Mouse (Mus musculus) thymus, postnatal 14 days (tissue): Measurements from ENCODE around the gene Fndc9.

Source experiments
- DNase-seq: peaks from one replicate; pipeline ENCODE4 v3.0.0; 2021

The Fndc9 gene

DNA sequence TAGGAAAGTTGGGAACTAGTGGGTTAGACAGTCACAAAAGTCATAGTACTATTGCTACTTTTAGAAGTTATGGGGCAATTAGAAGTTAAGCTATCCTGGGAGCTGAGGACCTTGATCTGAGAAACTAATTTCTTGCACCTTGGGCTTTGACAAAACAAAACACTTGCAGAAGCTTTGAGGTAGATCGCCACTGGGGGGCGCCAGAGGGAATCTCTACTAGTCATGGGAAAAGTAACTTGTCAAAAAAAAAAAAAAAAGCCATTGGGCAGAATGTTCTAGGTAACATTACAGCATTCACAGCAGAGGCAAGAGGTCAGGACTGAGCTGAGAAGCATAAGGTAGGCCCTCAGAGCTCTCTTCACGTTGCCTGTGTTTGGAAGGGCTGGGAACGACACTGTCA lies 1.6 kb downstream of the Fndc9 start:
- peak; percentile 83 for DNase-seq

DNA sequence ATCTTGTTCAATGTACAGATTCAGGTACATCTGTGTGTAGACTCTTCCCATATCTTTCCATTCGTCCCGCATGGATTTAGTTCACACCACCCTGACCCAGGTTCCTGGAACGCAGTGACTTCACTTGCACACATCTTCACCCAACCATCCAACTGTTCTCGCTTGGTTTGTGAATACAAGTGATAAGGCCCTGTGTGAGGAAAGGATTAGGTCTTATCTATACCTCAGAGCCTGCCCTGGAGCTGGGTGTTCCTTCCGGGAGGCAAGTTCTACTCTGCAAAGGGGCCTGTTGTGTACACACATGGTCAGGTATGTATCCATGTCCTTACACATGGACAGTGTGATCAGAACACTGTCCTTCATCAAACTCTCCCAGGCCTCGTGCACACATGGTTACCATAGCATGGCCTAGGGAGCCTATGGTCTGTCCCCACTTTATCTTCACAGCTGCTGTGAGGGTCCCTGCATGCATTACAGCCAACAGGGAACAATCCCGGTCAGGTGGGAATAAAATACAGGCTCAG lies 5.9 kb downstream of the Fndc9 start:
- no peak for DNase-seq

DNA sequence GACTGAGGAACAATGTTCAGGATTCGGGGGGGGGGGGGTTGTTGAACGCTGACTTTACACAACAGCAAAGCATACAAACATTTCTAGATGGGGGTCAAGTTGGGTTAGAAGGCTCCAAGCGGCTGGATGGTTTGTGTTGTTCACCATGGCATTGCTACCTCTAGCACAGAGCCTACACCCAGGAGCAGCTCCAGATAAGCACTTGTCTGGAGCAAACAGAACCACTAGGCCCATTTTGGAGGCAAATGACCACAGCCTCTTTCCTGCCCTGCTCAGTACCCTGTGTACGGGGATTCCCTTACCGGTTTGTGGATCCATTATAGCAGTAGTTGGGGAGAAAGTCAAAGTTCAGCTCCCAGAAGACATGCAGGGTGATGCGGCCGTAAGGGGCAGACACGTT lies 6.7 kb downstream of the Fndc9 start:
- no peak for DNase-seq

DNA sequence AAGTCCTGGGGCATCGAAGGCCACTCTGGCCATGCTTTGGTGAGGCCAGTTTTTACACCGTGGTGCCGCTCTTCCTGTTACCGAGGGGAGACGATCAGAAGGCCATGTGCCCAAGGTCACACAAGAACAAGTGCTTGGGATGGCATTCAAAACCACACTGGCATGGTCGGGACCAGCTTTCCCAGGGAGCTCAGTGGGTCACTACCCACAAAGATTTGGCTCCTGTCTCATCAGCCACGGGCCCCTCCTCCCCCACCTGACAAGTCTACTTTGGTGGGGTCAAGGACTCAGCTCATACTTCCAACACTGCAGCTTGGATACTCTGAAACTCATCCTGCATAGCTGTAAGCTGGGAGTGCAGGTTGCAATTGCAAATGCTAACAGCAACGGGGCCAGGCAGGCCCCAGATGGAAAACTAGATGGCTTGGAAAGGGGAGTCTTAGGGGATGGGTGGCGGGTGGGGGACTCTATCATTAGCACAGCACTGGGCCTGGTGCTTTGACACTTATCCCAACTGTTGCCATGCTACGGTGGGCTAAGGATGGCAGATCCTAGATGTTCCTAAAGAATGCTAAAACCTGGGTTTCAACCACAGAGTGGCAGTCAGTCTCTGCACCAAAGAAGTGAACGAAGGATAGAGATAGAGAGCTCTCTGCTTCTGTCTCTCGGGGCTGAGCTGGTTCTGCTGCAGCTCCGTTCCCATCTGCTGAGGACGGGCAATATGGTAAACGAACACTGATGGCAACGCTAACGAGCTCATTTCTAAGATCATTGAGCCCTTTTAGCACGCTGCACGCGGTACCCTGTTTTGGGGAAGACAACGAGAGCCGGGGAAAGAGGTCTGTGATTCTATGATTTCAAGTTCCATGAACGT lies 9.6 kb downstream of the Fndc9 start:
- DNase-seq: no peak

- no peak for DNase-seq
These were observed 10.6 kb downstream of the Fndc9 start for GRCm38 (mm10) chr11:46245926-46246325.

DNA sequence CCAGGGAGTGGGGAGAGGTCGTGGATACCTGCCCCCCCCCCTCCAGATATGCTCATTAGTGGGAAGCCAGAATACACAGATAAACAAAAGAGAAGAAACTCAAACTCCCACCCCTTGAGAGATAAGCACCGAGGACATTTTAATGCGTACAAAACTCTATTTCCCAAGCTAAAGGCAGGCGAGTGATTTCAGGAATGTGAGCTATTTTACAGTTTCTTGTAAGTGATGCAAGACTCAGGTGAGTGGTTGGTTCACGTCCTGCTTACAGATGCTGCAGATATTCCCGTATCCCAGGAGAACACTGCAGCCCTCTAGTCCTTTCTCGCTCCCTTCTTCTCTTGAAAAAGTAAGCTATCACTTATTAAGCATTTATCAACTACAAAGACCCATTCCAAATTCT lies 11.1 kb downstream of the Fndc9 start:
- no peak for DNase-seq

DNA sequence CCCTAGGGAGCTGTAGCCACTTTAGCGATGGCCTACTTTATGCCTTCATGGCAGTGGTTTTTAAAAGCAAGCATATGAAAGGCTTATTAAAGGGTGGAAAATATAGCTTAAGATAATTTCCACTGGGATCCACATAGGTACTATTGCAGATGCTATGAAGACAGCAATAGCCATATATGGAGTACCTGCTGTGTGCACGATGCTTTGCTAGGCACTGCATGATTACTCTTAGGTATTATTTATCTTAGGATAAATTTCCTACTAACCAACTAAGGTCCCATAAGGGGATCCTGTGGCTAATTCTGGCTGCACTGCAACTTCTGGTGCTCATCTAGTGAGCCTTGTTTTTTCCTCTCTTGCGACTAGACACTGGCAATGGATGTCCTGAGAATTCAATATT lies 13.0 kb downstream of the Fndc9 start:
- no peak for DNase-seq

DNA sequence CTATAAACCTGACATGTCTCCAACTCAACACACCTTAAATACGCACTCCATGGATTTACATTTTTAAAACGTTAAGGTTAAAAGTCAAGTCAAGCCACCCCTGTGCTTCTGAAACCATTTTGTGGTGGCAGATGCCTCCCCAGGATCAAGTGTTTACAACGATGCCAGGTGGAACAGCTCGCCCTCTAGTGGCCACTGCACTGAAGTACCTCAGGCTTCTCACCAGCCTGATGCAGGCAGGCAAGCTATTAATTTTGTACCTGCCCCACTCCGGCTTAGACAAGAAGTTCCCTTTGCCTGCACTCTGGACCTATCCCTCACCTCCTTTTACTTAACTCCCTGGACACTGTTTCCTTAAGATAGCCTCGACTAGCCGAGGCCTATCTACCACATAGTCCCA lies 16.7 kb downstream of the Fndc9 start:
- peak; percentile 70 for DNase-seq

DNA sequence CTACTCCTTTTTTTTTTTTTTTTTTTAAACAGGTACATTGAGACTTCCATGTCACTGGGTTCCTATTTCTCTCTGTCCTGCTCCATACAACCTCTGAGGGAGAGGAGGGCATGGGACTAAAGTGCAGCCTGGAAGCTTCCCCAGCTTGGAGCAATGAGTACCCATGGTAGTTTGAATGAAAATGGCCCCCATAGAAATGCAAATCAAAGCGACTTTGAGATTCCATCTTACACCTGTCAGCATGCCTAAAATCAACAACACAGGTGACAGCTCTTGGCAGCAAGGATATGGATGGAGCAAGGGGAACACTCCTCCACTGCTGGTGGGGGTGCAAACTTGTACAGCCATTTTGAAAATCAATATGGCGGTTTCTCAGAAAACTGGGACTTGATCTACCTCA lies 20.0 kb downstream of the Fndc9 start:
- DNase-seq: no peak

DNA sequence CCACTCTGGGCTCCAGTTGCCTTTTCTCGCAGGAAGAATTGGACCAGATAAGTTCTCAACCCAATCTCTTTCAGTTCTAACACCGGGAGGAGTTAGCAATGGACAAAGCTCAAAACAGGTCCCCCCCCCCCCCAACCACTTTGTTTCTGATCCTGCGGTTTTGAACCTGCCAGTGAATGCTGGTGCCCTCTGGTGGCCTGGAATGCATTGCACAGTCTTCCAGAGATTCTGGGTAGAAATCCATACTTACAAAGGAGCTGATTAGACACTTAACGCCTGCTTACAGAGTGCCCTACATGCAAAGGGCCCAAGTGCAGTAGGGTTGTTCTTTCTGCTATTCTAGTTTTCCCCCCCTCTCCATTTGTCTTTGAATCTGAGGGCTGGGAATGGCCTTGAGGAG lies 22.9 kb downstream of the Fndc9 start:
- peak; percentile 28 for DNase-seq

GRCm38 (mm10) chr11:46258749-46259148 lies 23.4 kb downstream of the Fndc9 start:
- DNase-seq: no peak

GRCm38 (mm10) chr11:46262854-46263253 lies 27.5 kb downstream of the Fndc9 start:
- no peak for DNase-seq

- DNase-seq: no peak
These were observed 28.0 kb downstream of the Fndc9 start for GRCm38 (mm10) chr11:46263291-46263690.

GRCm38 (mm10) chr11:46264584-46264983 lies 29.3 kb downstream of the Fndc9 start:
- no peak for DNase-seq

DNA sequence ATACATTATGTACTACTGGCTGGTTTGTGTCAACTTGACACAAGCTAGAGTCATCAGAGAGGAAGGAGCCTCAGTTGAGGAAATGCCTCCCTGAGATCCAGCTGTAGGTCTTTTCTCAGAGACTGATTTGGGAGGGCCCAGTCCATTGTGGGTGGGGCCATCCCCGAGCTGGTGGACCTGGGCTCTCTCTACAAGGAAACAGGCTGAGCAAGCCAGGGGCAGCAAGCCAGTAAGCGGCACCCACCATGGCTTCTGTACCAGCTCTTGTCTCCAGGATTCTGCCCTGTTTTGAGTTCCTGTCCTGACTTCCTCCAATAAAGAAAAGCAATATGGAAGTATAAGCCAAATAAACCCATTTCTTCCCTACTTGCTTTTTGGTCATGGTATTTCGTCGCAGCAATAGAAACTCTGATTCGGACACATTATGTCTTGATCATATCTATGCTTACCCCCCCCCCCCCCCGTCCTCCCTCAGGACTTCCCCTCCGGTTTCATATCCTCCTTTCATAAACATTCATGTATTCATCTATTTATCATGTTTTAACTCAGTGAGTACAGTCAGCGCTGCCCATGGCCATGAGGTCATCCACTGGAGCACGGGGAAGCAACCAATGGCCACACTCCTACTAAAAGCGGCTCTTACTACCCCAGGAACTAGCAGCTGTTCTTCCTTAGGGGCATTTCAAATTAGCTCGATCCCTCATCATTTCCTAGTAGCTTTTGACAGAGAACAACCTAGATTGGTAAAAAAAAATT lies 29.9 kb downstream of the Fndc9 start:
- DNase-seq: no peak

DNA sequence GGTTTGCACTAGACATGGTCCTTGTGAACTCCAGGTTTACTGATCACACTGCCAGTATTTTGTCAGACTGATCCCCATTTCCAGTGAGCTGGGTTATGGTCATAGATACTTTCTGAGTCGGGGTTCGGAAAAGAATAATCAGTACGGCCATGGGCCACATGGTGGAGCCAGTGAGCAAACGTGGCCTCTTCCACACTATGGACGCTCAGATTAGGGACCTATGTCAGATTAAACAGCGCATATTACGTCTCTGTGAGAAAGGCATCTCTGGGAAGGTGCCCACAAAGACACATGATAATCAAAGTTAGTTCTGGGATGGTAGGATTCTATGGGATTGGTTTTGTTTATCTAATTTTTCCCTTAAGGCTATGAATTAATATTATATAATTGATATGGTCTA lies 33.7 kb downstream of the Fndc9 start:
- peak; percentile 70 for DNase-seq

- no peak for DNase-seq
These were observed 34.1 kb downstream of the Fndc9 start for GRCm38 (mm10) chr11:46269391-46269790.

DNA sequence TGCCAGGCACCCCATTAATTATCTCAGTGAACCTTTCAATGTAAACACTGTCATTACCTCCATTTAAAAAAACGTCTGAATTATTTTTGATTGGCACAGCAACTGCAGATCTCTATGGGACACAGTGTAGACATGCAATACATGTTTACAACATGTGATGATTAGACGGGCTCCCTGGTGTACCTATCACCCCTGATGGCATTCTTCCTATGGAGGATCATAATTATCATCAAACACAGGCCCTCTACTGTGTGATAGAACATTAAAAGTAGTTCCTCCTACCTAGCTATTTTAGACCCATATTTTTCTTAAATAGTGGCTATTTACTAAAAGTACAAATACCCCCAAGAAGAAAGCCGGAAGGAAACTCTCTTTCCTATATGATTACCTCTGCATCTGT lies 34.6 kb downstream of the Fndc9 start:
- no peak for DNase-seq

DNA sequence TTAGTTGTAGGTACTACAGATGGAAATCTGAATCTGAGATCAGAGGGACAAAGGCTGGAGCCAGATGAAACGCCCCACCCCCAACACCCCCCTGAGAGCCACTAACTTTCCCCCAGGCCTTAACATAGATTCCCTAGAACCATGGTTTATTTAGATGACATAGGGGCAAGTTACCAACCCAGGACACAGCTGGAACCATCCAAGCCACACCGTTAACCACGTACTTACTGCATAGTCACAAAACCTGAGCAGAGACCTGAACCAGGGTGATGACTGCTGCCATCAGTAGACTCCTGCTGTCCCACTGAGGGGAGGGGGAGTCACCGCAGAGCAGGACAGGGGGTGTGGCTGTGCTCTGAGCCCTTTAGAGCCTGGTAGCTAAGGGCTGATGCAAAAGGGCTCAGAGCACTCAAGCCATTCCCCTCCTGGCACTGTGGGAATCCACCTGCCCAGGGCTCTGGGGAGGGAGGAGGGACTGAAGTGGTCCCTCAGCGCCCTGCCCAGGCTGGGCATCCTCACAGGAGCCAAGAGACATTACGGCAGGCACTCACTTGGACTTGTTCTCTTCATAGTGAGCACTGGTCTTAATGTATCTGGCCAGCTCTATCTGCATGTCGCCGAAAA lies 36.8 kb downstream of the Fndc9 start:
- DNase-seq: no peak

DNA sequence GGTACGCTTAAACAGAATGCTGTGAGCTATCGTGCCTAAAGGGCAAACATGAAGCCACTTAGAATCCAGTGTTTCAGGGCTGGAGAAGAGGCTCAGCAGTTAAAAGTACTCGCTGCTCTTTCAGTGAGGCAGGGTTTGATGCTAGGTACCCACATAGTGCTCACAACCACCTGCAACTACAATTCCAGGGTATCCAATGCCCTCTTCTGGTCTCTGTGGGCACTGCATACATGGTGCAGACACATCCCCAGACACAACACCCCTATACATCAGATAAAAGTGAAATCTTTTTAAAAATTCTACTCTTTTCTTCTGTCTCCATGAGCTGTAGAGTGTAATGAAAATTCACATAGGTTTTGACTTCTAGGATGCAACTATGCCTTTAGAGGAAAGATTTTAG lies 38.6 kb downstream of the Fndc9 start:
- DNase-seq: peak; percentile 38

DNA sequence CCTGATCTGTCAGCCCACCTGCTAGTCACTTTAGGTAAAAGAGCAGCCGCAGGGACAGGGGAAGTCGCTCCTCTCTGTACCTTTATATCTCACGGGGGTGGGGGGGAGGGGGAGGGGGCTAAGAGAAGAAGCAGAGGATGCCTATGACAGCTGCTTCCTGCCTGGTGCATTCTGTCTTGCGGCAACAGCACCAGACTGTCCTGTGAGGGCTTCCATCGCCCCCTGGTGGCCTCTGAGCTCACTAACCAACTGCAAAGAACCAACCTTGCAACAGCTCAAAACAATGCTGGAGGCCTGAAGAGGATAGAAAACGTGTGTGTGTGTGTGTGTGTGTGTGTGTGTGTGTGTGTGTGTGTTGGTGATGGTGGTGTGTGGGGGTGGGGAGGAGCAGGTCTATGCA lies 40.0 kb downstream of the Fndc9 start:
- peak; percentile 94 for DNase-seq

DNA sequence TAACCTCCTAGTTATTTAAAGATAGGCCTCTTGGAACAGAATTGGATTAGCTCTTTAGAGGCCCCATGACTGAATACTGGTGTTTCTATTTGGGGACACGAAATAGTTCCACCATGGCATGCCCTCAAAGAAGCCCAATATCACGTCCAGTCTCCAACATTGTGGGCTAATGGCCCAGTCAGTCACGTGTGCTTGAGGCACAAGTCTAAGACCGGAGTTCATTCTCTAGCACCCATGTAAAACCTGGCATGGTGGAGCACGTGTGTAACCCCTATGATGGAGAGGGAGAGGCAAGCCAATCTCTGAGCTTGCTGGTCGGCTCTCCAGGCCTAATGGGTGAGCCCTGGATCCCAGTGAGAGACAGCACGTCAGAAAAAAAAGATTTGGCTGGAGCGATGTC lies 40.8 kb downstream of the Fndc9 start:
- no peak for DNase-seq

DNA sequence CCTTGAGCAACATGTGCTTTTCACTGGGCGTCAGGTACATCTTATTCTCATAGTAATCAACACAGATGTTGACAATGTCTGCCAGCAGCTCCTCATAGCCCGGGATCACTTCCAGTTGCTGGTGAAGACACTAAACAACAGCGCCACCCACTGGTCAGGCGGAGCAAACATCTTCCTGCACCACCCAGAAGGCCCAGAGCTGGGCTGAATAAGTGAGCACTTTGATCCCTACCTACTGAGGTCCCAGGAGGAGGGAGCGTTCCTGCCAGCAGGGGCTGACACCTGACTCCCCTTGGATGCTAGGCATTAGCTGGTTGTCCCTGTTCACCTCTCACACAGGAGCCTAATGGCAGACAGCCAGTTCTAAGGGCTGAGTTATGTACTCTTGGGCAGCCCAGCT lies 41.4 kb downstream of the Fndc9 start:
- peak; percentile 67 for DNase-seq

- no peak for DNase-seq
These were observed 42.8 kb downstream of the Fndc9 start for GRCm38 (mm10) chr11:46278140-46278539.
